7 mouse cellular contexts compared by ENCODE assay signal in genomic region chr7:99217338-99218074, GRCm38 (mm10). TPM values are rescaled to one million over a fixed set of nuclear protein-coding genes. Genes with fewer than 3 reads are reported as not detected.
A peak's percentile ranks its signal among the peaks of the same experiment; 100 is the strongest.
DNase-seq lines count a peak whose midpoint lies in the region; ATAC-seq and TF ChIP-seq lines count a peak whose summit lies in the region.

No protein-coding gene starts in this region.

- H3K4me3 ChIP-seq in limb, embryonic 14.5 days (replicated peaks; ENCODE audit: low read length) = no peak overlapping the region
- no peak overlapping the region for H3K4me3 ChIP-seq in limb, embryonic 10.5 days

- no peak for ATAC-seq in limb, embryonic 14.5 days (ENCODE audit: low FRiP score, low read depth)

- no peaks in the 10 kb centered on the region for H3K27me3 ChIP-seq in limb, embryonic 14.5 days (ENCODE audit: control insufficient read depth, insufficient read depth, low read length)
- H3K27me3 ChIP-seq in limb, embryonic 10.5 days (ENCODE audit: low read depth, poor library complexity, severe bottlenecking) = no peaks in the 10 kb centered on the region

- no peaks in the 10 kb centered on the region for H3K9me3 ChIP-seq in limb, embryonic 14.5 days (ENCODE audit: control insufficient read depth, low read length)
- H3K9me3 ChIP-seq in limb, embryonic 10.5 days (replicated peaks) = no peaks in the 10 kb centered on the region

- peak; percentile 15 for DNase-seq in limb, embryonic 14.5 days (ENCODE audit: low spot score)
- no peak for DNase-seq in limb, embryonic 10.5 days (ENCODE audit: low spot score)
- peak; percentile 38 for DNase-seq in gastrocnemius, postnatal 25 days
- DNase-seq in heart, postnatal 4 days = peak; percentile 84
- DNase-seq in lung, postnatal 36 days = peak; percentile 81
- DNase-seq in thymus, postnatal 36 days = no peak
- no peak for DNase-seq in spleen, postnatal 10 days (ENCODE audit: low spot score in 2 of 2)

- no peak overlapping the region for H3K27ac ChIP-seq in limb, embryonic 14.5 days (replicated peaks; ENCODE audit: low read depth, low read length)
- no peak overlapping the region for H3K27ac ChIP-seq in limb, embryonic 10.5 days

- H3K4me1 ChIP-seq in limb, embryonic 14.5 days (ENCODE audit: control insufficient read depth, insufficient read depth, low read length) = no peaks in the 10 kb centered on the region
- H3K4me1 ChIP-seq in limb, embryonic 10.5 days = peaks cover 19% of the 10 kb centered on the region

- H3K4me2 ChIP-seq in limb, embryonic 14.5 days (replicated peaks; ENCODE audit: low read depth, low read length, severe bottlenecking) = no peak overlapping the region

- H3K9ac ChIP-seq in limb, embryonic 14.5 days (ENCODE audit: low read depth, low read length, severe bottlenecking) = no peak overlapping the region

- no peak for TF ChIP-seq POLR2A in limb, embryonic 14.5 days (IDR thresholded peaks at IDR 0.05; ENCODE audit: borderline replicate concordance, extremely low read depth, insufficient read depth, insufficient read length)

- 66% methylated on average over 3 of the region's 3 CpGs for WGBS in limb, embryonic 14.5 days
- WGBS in limb, embryonic 10.5 days = 79% methylated on average over 3 of the region's 3 CpGs

- H3K36me3 ChIP-seq in limb, embryonic 14.5 days (ENCODE audit: control insufficient read depth, insufficient read depth, low read length) = no peaks in the 10 kb centered on the region
- H3K36me3 ChIP-seq in limb, embryonic 10.5 days = peaks cover 45% of the 10 kb centered on the region

RNA-seq across cellular contexts. Expression of gene Mogat2, which starts 20.9 kb away (rescaled TPM):
- polyA plus RNA-seq in limb, embryonic 14.5 days (2012; rRNA removed) = 2.2 and 3.6 TPM in 2 replicates
- polyA plus RNA-seq in limb, embryonic 14.5 days (2014; fragmentation: Nextera tagmentation; extraction: Ambion mirVana) = 4.5 and 5.1 TPM in 2 replicates
- 78.6 and 124 TPM in 2 replicates for polyA plus RNA-seq in limb, embryonic 10.5 days (2016; fragmentation: Nextera tagmentation; extraction: Ambion mirVana)
- total RNA-seq in gastrocnemius, postnatal 25 days (2021) = not detected
- total RNA-seq in heart, postnatal 4 days (2021) = not detected

RNA-seq across cellular contexts. Expression of gene Dgat2, which starts 35.0 kb away (rescaled TPM):
- 23.0 and 23.5 TPM in 2 replicates for polyA plus RNA-seq in limb, embryonic 14.5 days (2012; rRNA removed)
- polyA plus RNA-seq in limb, embryonic 14.5 days (2014; fragmentation: Nextera tagmentation; extraction: Ambion mirVana) = 34.8 and 42.3 TPM in 2 replicates
- polyA plus RNA-seq in limb, embryonic 10.5 days (2016; fragmentation: Nextera tagmentation; extraction: Ambion mirVana) = 14.2 and 15.0 TPM in 2 replicates
- total RNA-seq in gastrocnemius, postnatal 25 days (2021) = 10 to 100 TPM; 34.1 to 57.3 TPM
- 10 to 100 TPM; 69.7 to 78.2 TPM for total RNA-seq in heart, postnatal 4 days (2021)

RNA-seq across cellular contexts. Expression of gene Map6, which starts 49.7 kb away (rescaled TPM):
- polyA plus RNA-seq in limb, embryonic 14.5 days (2012; rRNA removed) = 3.5 and 3.6 TPM in 2 replicates
- polyA plus RNA-seq in limb, embryonic 14.5 days (2014; fragmentation: Nextera tagmentation; extraction: Ambion mirVana) = 6.3 and 6.4 TPM in 2 replicates
- polyA plus RNA-seq in limb, embryonic 10.5 days (2016; fragmentation: Nextera tagmentation; extraction: Ambion mirVana) = 3.1 and 5.4 TPM in 2 replicates
- 1 to 10 TPM; 3.1 to 3.4 TPM for total RNA-seq in gastrocnemius, postnatal 25 days (2021)
- 1 to 10 TPM; 4.6 to 4.8 TPM for total RNA-seq in heart, postnatal 4 days (2021)

Comparison
In these comparisons a context has a peak if more than half of its experiments do, and no peak if none do; other contexts are left out.
1. DNase-seq: peak in limb, embryonic 14.5 days (single experiment), gastrocnemius, postnatal 25 days (single experiment), heart, postnatal 4 days (single experiment) and lung, postnatal 36 days (single experiment); none in limb, embryonic 10.5 days (single experiment), thymus, postnatal 36 days (0 of 2) and spleen, postnatal 10 days (0 of 2).